Mouse (Mus musculus): ENCODE measurements around the gene Fam53b. TPM values are rescaled to one million over a fixed set of nuclear protein-coding genes. Genes with fewer than 3 reads are reported as not detected.

The Fam53b gene
- polyA plus RNA-seq, 1 experiment from 2014 or later: 29.4 TPM

DNA sequence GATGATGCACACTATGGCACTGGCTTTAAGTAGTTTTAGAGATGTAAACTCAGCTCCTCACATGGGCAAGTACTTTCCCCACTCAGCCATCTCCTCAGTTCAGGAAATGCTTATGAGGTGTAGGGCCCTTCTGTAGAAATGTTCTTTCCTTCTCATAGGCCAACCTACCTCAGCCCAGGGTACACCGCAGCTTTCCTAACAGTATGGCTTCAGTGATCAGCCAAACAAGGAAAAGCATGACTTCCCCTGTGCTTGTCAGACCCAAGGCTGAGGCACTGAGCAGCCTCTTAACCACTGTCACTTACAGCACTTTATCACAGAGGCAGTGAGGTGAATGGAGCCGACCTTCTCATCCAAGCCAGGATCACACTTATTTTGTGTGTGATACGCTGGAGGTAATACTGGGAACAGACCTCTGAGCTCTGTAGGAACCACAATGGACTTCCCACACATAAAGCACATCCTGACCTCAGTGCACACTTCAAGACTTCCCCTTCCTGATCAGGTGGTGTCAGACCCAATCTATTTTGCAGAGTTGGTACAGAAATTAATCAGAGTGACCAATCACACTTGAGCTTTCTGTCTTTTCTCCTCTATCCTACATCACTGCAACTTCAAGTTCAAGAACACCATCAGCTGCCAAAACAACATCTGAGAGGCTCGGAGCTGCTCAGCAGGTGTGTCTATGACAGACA lies 26.0 kb downstream of the Fam53b start:
- no peak overlapping the region for H3K4me2 ChIP-seq (ENCODE audit: low read depth, low read length)
- ATAC-seq (ENCODE audit: low read depth): no peak
- no peaks in the 10 kb centered on the region for H3K9me3 ChIP-seq (replicated peaks; ENCODE audit: control insufficient read depth, low read length)
- H3K4me3 ChIP-seq (ENCODE audit: low read depth, low read length): no peak overlapping the region
- peaks cover 28% of the 10 kb centered on the region for H3K4me1 ChIP-seq (ENCODE audit: control insufficient read depth, low read depth, low read length)
- peak overlapping the region; percentile 48 for H3K27ac ChIP-seq (ENCODE audit: low read length)
- H3K36me3 ChIP-seq (ENCODE audit: control insufficient read depth, insufficient read depth): no peaks in the 10 kb centered on the region
- no peaks in the 10 kb centered on the region for H3K27me3 ChIP-seq (ENCODE audit: control insufficient read depth, insufficient read depth, low read depth, low read length)
- no peak overlapping the region for H3K9ac ChIP-seq (ENCODE audit: low read depth, low read length)
- WGBS (ENCODE audit: insufficient replicate concordance): 55% methylated on average over 4 of the region's 4 CpGs

- Histone ChIP-seq H3K9me3 (replicated peaks; ENCODE audit: control insufficient read depth, low read length) (no peaks in the 10 kb centered on the region), H3K9ac (ENCODE audit: low read depth, low read length) (no peak overlapping the region), H3K4me2 (ENCODE audit: low read depth, low read length) (no peak overlapping the region), H3K27ac (ENCODE audit: low read length) (peak overlapping the region; percentile 48), H3K27me3 (ENCODE audit: control insufficient read depth, insufficient read depth, low read depth, low read length) (no peaks in the 10 kb centered on the region), H3K4me1 (ENCODE audit: control insufficient read depth, low read depth, low read length) (peaks cover 28% of the 10 kb centered on the region), H3K4me3 (ENCODE audit: low read depth, low read length) (no peak overlapping the region), H3K36me3 (ENCODE audit: control insufficient read depth, insufficient read depth) (no peaks in the 10 kb centered on the region)
- 72% methylated on average over 4 of the region's 4 CpGs for WGBS (ENCODE audit: insufficient replicate concordance)
- ATAC-seq (ENCODE audit: low read depth): no peak
Measured at GRCm38 (mm10) chr7:132787022-132787421, 26.7 kb downstream of the Fam53b start.

DNA sequence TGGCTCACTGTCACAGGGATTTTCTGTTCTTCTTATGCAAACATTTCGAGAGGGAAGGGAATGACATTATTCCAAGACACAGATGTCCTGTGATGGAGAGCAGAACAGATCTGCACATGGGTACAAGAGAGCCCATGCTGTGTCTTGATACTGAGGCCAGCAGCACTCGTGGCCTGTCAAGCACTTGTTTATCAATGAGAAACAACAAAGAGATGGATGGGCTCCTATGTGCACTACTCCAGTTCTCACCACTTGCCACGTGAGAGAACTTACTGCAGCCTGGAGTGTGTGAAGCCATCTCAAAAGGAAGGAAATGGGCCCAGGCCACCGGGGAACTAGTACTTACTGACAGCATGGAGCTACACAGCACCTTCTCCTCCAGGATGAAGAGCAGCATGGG lies 27.2 kb downstream of the Fam53b start:
- H3K4me3 ChIP-seq (ENCODE audit: low read depth, low read length): no peak overlapping the region
- no peaks in the 10 kb centered on the region for H3K27me3 ChIP-seq (ENCODE audit: control insufficient read depth, insufficient read depth, low read depth, low read length)
- peaks cover 29% of the 10 kb centered on the region for H3K4me1 ChIP-seq (ENCODE audit: control insufficient read depth, low read depth, low read length)
- no peak for ATAC-seq (ENCODE audit: low read depth)
- H3K9me3 ChIP-seq (replicated peaks; ENCODE audit: control insufficient read depth, low read length): no peaks in the 10 kb centered on the region
- no peak overlapping the region for H3K9ac ChIP-seq (ENCODE audit: low read depth, low read length)
- H3K27ac ChIP-seq (ENCODE audit: low read length): peak overlapping the region; percentile 33; the same call in 1 of the 2 replicates
- 33% methylated on average over 4 of the region's 4 CpGs for WGBS (ENCODE audit: insufficient replicate concordance)
- H3K4me2 ChIP-seq (ENCODE audit: low read depth, low read length): no peak overlapping the region
- no peaks in the 10 kb centered on the region for H3K36me3 ChIP-seq (ENCODE audit: control insufficient read depth, insufficient read depth)

GRCm38 (mm10) chr7:132786011-132786410 lies 27.7 kb downstream of the Fam53b start:
- H3K36me3 ChIP-seq (ENCODE audit: control insufficient read depth, insufficient read depth): no peaks in the 10 kb centered on the region
- no peaks in the 10 kb centered on the region for H3K27me3 ChIP-seq (ENCODE audit: control insufficient read depth, insufficient read depth, low read depth, low read length)
- peak overlapping the region; percentile 33; the same call in 1 of the 2 replicates for H3K27ac ChIP-seq (ENCODE audit: low read length)
- peaks cover 34% of the 10 kb centered on the region for H3K4me1 ChIP-seq (ENCODE audit: control insufficient read depth, low read depth, low read length)
- no peaks in the 10 kb centered on the region for H3K9me3 ChIP-seq (replicated peaks; ENCODE audit: control insufficient read depth, low read length)
- WGBS (ENCODE audit: insufficient replicate concordance): 50% methylated on average over 7 of the region's 7 CpGs
- no peak for ATAC-seq (ENCODE audit: low read depth)
- H3K9ac ChIP-seq (ENCODE audit: low read depth, low read length): no peak overlapping the region
- H3K4me2 ChIP-seq (ENCODE audit: low read depth, low read length): no peak overlapping the region
- H3K4me3 ChIP-seq (ENCODE audit: low read depth, low read length): no peak overlapping the region

GRCm38 (mm10) chr7:132784101-132784500 lies 29.6 kb downstream of the Fam53b start:
- Histone ChIP-seq H3K4me2 (ENCODE audit: low read depth, low read length) (no peak overlapping the region), H3K27me3 (ENCODE audit: control insufficient read depth, insufficient read depth, low read depth, low read length) (no peaks in the 10 kb centered on the region), H3K4me1 (ENCODE audit: control insufficient read depth, low read depth, low read length) (peaks cover 48% of the 10 kb centered on the region), H3K27ac (ENCODE audit: low read length) (no peak overlapping the region), H3K9me3 (replicated peaks; ENCODE audit: control insufficient read depth, low read length) (no peaks in the 10 kb centered on the region), H3K9ac (ENCODE audit: low read depth, low read length) (no peak overlapping the region), H3K4me3 (ENCODE audit: low read depth, low read length) (no peak overlapping the region), H3K36me3 (ENCODE audit: control insufficient read depth, insufficient read depth) (no peaks in the 10 kb centered on the region)
- 75% methylated on average over 5 of the region's 5 CpGs for WGBS (ENCODE audit: insufficient replicate concordance)
- no peak for ATAC-seq (ENCODE audit: low read depth)

- H3K9me3 ChIP-seq (replicated peaks; ENCODE audit: control insufficient read depth, low read length): no peaks in the 10 kb centered on the region
- peaks cover 65% of the 10 kb centered on the region for H3K4me1 ChIP-seq (ENCODE audit: control insufficient read depth, low read depth, low read length)
- WGBS (ENCODE audit: insufficient replicate concordance): 79% methylated on average over 6 of the region's 6 CpGs
- no peak overlapping the region for H3K27ac ChIP-seq (ENCODE audit: low read length)
- H3K4me2 ChIP-seq (ENCODE audit: low read depth, low read length): no peak overlapping the region
- no peak for ATAC-seq (ENCODE audit: low read depth)
- no peak overlapping the region for H3K9ac ChIP-seq (ENCODE audit: low read depth, low read length)
- H3K27me3 ChIP-seq (ENCODE audit: control insufficient read depth, insufficient read depth, low read depth, low read length): no peaks in the 10 kb centered on the region
- no peak overlapping the region for H3K4me3 ChIP-seq (ENCODE audit: low read depth, low read length)
- H3K36me3 ChIP-seq (ENCODE audit: control insufficient read depth, insufficient read depth): no peaks in the 10 kb centered on the region
Measured at GRCm38 (mm10) chr7:132781850-132782249, 31.8 kb downstream of the Fam53b start.

DNA sequence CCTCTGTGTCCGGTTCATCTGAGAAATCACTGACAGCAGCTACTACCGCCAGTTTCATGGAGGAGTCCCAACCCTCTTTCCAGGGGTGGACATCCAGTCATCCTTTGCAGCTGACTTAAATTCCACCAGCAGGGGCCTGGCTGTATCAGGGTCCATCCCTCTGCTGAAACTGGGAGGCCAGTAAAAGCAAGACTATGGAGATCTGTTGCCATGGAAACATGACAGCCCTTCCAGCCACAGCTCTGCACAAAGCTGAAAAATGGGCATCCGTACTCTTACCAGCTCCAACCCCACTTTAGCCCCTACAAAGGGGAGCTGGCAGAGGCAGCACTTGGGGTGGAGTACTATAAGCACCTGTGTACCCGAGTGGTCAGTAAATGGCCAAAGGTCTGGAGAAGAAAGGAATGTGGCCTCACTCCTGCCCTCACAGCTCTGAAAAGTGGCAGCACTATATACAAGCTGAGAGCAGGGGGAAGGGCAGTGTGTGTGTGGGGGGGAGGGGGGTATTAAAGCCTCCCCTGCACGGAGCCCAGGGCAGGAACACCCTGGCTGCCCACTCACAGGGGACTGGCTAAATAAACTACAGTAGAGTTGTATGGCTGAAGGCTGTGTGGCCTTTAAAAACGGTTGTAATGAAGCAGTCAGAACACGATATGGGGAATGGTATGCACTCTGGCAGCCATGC lies 32.4 kb downstream of the Fam53b start:
- Histone ChIP-seq H3K27me3 (ENCODE audit: control insufficient read depth, insufficient read depth, low read depth, low read length) (no peaks in the 10 kb centered on the region), H3K36me3 (ENCODE audit: control insufficient read depth, insufficient read depth) (no peaks in the 10 kb centered on the region), H3K4me2 (ENCODE audit: low read depth, low read length) (no peak overlapping the region), H3K27ac (ENCODE audit: low read length) (peak overlapping the region; percentile 13; the same call in 1 of the 2 replicates), H3K4me1 (ENCODE audit: control insufficient read depth, low read depth, low read length) (peaks cover 65% of the 10 kb centered on the region), H3K9ac (ENCODE audit: low read depth, low read length) (no peak overlapping the region), H3K4me3 (ENCODE audit: low read depth, low read length) (no peak overlapping the region), H3K9me3 (replicated peaks; ENCODE audit: control insufficient read depth, low read length) (no peaks in the 10 kb centered on the region)
- no peak for ATAC-seq (ENCODE audit: low read depth)
- 64% methylated on average over 7 of the region's 7 CpGs for WGBS (ENCODE audit: insufficient replicate concordance)

GRCm38 (mm10) chr7:132780611-132781010 lies 33.1 kb downstream of the Fam53b start:
- WGBS (ENCODE audit: insufficient replicate concordance): 80% methylated on average over 4 of the region's 4 CpGs
- ATAC-seq (ENCODE audit: low read depth): no peak
- Histone ChIP-seq H3K9ac (ENCODE audit: low read depth, low read length) (no peak overlapping the region), H3K27ac (ENCODE audit: low read length) (peak overlapping the region; percentile 52), H3K36me3 (ENCODE audit: control insufficient read depth, insufficient read depth) (no peaks in the 10 kb centered on the region), H3K9me3 (replicated peaks; ENCODE audit: control insufficient read depth, low read length) (no peaks in the 10 kb centered on the region), H3K27me3 (ENCODE audit: control insufficient read depth, insufficient read depth, low read depth, low read length) (no peaks in the 10 kb centered on the region), H3K4me1 (ENCODE audit: control insufficient read depth, low read depth, low read length) (peaks cover 58% of the 10 kb centered on the region), H3K4me3 (ENCODE audit: low read depth, low read length) (no peak overlapping the region), H3K4me2 (ENCODE audit: low read depth, low read length) (no peak overlapping the region)

DNA sequence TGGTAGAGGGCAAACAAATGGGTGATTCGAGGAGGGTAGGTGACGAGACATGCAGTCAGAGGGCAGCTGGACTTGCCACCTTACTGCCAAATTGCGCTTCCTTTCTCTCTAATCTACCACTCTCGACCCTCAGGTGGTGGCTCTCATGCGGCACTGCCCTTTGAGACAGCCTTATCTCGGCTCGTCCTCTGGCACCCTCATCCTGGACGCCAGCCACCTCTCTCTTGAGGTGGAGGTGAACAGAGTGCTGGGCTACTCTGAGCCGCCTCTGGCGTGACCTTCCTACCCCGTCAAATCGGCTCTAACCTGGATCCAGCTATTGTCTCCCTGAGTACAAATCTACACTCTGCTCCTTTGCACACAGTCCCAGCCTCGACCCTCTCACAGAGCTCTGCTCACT lies 35.1 kb downstream of the Fam53b start:
- Histone ChIP-seq H3K9me3 (replicated peaks; ENCODE audit: control insufficient read depth, low read length) (no peaks in the 10 kb centered on the region), H3K4me3 (ENCODE audit: low read depth, low read length) (peak overlapping the region; percentile 29), H3K4me1 (ENCODE audit: control insufficient read depth, low read depth, low read length) (peaks cover 56% of the 10 kb centered on the region), H3K36me3 (ENCODE audit: control insufficient read depth, insufficient read depth) (no peaks in the 10 kb centered on the region; the same call in 1 of the 2 replicates), H3K4me2 (ENCODE audit: low read depth, low read length) (peak overlapping the region; percentile 78), H3K27me3 (ENCODE audit: control insufficient read depth, insufficient read depth, low read depth, low read length) (no peaks in the 10 kb centered on the region), H3K27ac (ENCODE audit: low read length) (peak overlapping the region; percentile 98), H3K9ac (ENCODE audit: low read depth, low read length) (peak overlapping the region; percentile 78)
- WGBS (ENCODE audit: insufficient replicate concordance): 40% methylated on average over 13 of the region's 13 CpGs
- peak; percentile 67 for ATAC-seq (ENCODE audit: low read depth)

Measured in liver, embryonic 16.5 days (tissue).